Mouse (Mus musculus) effector memory CD4-positive, alpha-beta T cell, adult 7 months (primary cell): ENCODE results near the gene St3gal6. TPM values are rescaled to one million over a fixed set of nuclear protein-coding genes. Genes with fewer than 3 reads are reported as not detected.

Source experiments
- polyA plus RNA-seq: library from polyadenylated mRNA; unstranded; fragments of 100-300 nt; shearing (Covaris generic); gene quantifications from one replicate; pipeline ENCODE4 v1.2.1, GENCODE M21; 2017

The St3gal6 gene
- polyA plus RNA-seq: 145 TPM

GRCm38 (mm10) chr16:58523972-58524850 lies at the start of gene St3gal6:
Gene St3gal6 (minus strand): TSS chr16:58524243.

Other genes with a start within 250 kb of the St3gal6 start
- 1.7 TPM for gene Dcbld2, start 115.8 kb downstream of the St3gal6 start, polyA plus RNA-seq
- 1.3 TPM for gene Gm813, start 92.7 kb upstream of the St3gal6 start, polyA plus RNA-seq
- gene E330017A01Rik, start 114.5 kb upstream of the St3gal6 start, polyA plus RNA-seq: not detected
- gene Cpox, start 146.0 kb upstream of the St3gal6 start, polyA plus RNA-seq: 19.4 TPM
- gene Gpr15, start 194.8 kb upstream of the St3gal6 start, polyA plus RNA-seq: not detected
- 116 TPM for gene Cldnd1, start 203.7 kb upstream of the St3gal6 start, polyA plus RNA-seq
- gene Olfr172, start 238.9 kb upstream of the St3gal6 start, polyA plus RNA-seq: not detected